Mouse (Mus musculus) ovary, adult 18-20 months (tissue): ENCODE measurements around the gene Kdm1b.

Source experiments
- DNase-seq: peaks from one replicate; pipeline ENCODE4 v3.0.0; 2022; ENCODE audit warnings: low spot score, mixed read lengths

Gene Kdm1b

DNA sequence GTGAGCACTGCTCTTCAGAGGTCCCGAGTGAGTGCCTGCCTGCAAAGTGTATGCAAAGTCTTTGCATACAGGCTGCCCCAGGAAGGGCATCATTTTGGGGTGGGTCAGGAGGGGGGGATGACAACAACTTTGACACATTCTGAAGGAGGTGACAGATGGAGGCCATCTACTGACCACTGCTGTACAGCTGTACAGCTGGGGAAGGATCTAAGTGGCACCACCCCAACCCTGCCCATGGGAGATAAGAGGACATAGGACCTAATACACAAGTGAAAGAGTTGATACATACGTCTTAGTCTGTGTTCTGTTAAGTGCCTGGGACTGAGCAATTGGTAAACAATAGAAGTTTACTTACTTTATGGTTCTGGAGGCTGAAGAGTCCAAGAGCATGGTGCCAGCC lies 65.9 kb downstream of the Kdm1b start:
- DNase-seq: no peak

DNA sequence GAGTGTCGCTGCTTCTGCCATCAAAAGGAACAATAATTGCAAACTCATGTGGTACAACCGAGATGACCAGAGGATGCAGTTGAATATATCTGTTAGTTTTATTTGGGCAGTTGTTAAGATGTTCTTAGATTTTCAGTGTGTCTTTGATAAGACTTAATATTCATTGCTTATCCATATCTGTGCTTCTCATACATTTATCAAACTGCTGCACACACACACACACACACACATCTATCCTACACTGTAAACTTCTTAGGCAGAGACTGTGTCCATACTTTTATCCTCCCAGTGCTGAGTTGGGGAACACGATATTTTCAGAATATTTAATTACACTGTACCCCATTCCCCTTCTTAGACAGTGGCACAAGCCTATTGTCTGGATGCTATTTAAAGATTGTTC lies 67.9 kb downstream of the Kdm1b start:
- no peak for DNase-seq

DNA sequence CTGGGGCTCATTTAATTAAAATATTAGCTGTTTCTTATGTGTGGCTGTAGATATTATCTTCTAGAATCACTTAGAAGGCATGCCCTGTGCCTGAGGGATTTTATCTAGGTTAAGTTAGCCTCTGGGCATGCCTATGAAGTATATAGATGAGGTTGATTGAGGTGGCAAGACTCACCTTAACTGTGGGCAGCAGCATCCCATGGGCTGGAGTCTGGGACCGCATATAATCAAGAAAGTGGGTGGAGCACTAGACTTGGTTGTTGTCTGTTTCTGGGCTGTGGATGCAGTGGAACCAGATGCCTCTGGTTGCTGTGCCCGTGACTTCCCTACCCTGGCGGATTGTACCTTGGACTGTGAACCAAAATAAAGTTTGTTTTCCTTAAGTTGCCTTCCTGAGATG lies 68.8 kb downstream of the Kdm1b start:
- DNase-seq: no peak

DNA sequence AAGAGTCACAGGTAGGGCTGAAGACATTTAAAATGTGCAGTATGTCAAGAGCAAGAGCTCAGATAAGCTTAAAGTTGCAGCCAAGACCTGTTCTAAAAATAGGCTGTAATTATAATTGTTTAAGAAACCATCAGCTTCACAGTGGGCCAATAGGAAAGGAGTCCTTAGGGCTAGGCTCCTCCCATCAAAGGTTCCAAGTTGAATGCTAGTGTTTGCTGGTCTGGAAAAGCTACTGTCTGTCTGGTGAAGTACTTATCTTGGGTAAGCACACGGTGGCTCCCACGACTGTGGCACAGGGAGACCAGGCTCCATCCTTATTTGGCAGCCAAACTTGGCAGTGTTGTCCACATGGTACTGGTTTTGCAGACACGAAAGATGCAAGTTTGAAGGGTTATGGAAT lies 69.6 kb downstream of the Kdm1b start:
- no peak for DNase-seq

DNA sequence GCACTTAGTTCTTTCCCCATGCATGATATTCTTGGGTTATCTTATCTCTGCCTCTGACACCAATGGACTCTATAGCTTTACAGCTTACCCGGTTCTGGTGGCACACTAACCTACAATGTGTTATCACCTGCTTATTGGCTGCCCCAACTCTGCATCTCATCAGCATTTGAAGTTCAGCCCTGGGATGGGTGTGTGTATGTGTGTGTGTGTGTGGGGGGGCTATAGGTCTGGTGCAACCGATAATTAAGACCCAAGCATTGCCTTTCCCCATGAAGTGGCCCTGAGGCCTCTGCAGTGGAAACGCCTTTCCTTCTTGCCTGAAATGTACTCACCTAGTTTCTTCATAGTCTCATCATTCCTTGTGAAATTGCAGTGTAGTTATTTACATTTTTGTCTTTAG lies 72.7 kb downstream of the Kdm1b start:
- no peak for DNase-seq

DNA sequence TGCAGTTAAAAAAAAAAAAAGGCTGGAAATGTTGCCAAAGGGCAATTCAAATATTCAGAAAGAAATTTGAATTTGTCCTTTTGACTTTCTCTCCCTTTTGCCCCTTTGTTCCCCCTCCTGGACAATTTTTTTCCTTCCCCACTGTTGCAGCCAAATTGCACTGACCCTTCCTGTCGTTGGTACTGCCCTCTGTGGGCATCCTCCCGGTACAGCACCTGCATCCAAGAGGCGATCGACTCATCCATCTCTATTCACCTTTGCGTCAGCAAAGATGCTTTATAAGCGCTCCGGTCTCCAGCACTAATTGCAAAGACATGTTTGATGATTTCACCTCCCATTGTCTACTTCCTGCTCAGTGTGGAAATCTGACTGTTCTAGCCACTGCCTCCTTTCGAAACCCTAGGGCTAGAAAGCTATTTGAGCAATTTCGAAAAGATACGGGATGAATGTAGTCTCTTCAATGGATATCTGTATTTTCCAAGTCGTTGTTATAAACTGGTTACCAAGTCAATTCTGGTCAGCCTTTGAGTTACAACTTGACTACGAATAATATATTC lies 78.1 kb downstream of the Kdm1b start:
- DNase-seq: no peak

DNA sequence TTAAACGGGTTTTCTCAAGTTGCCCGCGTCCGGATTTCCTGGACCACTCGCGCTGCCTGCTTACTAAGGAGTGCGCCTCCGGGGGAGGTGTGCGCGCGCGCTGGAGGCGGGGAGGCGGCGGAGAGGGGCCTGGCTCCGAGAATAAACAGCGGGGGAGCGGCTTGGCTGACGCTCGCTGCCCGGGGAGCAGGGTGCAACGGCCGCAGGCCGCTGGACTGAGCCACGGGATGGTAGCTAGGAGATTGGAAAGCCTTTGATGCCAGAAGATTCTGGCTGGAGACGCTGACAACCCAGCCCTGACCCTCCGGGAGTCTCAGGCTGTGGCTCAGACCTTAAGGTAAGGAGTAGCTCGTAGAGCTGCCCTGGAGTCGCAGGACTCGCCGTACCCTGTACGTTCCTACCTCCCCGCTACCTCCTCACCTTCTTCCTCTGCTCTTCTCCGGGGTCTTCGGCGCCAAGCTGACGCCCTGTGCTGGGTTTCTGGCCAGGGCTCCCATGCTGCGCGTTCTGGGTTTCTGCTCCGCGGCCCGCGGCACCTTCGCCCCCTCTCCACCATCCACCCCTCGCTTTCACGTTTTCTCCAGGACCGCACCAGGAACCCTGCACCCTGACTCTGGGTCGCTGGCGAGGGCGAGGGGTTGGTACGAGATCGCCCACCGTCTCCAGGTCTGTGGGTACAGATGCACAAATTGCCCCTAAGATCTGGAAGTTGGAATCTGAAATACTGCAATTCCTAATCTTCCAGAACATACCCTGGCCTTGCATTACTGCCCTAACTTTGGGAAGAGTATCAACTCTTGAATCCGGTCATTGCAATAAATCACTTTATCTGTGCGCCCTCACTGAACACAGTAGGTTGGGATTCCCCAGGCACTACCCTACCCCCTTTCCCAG lies 79.5 kb downstream of the Kdm1b start, which contains the start of gene Rnf144b:
Rnf144b (plus strand) TSS at position 120 of the 894 bp plus-strand sequence.
- DNase-seq: peak; percentile 69

DNA sequence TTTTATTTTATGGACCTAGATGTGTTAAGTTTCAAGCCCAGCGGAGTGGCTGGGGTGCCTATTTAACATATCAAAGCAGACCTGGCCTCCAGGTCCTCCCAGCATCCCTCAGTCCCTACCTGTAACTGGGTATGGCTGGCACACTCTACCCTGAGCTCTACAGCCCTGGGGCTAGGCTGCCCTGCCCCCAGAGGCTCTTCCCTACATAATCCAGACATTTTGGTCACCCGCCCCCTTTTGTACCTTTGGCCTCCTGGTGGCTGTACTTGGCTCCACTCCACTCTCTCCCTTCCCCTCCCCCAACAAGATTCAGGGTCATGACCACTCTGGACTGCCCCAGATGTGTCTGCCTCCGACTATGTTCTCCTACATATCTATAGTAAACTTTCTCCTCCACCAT lies 81.2 kb downstream of the Kdm1b start:
- no peak for DNase-seq

DNA sequence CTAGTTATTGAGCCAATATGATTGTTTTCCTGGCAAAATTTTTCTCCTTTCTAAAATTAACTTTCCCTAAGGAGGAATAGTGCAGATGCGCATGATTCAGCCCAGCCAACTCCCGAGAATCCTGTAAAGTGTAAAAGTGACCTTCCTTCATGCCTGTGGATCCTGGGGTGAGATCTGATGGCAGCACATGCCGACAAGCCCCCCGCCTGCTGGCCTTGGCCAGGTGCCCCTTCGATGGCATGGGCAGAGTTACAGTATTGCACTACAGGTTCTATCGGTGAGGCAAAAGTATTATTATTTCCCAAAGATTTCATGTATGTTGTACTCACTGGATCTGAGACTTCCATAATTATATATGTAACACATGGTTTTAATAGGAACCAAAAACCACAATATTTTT lies 81.7 kb downstream of the Kdm1b start:
- DNase-seq: no peak

DNA sequence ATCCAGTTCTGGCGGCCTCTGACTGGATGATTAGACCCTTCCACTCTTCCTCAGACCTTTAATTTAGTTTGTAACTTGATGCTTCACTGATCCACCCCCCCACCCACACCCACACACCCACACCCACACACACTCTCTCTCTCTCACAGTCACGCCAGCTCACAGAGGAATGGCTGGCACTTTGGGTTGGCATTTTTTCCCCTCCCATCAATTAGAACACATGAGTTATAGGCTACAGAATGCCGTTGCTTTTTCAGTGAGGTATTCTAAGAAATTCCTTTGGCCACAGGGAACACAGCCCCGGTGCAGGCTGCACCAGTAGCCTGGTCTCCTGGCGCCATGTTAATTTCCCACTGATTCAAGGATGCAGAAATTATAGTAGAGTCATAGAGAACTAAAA lies 82.3 kb downstream of the Kdm1b start:
- DNase-seq: no peak

DNA sequence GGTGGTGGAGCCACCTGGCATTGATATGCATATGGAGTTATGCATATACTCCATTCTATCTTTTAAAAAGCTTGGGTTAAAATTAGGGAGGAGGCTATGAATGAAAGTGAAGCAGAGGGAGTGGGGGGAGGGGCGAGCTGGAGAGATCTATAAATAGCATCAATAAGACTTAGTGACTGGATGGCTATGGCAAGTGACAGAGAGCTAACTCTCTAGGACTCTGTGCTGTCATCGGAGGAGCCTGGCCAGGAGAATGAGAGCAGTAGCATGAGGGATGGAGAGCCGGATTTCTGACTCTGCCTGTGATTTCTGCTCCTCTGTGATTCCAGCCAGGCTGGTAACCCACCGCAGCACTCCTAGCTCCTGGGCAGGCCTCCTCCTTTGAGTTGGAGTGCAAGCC lies 85.8 kb downstream of the Kdm1b start:
- DNase-seq: no peak

DNA sequence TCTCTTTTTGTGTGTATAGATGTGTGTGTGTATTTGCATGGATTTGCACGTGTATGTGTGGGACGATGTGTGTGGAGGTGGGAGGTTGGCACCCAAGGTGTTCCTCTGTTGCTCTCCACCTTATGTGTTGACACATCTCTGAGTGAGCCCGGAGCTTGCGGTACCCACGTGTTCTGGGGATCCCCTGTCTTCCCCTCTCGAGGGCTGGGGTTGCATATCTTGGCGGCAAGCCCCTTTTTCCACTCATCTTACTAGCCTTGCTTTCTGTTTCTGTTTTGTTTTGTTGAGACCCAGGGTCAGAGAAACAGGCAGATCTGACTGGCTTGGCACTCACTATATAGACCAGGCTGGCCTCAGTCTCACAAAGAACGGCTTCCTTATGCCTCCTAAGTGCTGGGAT lies 89.8 kb downstream of the Kdm1b start:
- no peak for DNase-seq

DNA sequence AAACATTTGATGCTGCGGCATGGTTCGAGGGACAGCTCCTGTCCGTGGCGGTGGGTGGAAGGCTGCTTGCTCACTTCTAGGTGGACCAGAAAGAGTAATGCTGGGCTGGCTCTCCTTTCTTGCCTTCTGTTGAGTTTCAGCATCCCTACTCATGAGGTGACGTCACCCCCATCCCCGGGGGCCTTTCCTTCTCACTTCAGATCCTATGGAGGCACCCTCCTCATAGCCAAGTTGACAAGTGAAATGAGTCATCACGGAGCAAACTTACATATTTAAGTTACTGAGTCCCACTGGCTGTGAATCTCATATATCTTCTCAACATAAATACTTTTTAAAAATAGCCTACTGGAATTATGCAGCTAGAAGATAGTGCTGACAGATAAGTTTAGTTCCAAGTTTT lies 91.5 kb downstream of the Kdm1b start:
- DNase-seq: no peak
